Mouse (Mus musculus): ENCODE measurements around the gene Myh14.

Myh14 gene

DNA sequence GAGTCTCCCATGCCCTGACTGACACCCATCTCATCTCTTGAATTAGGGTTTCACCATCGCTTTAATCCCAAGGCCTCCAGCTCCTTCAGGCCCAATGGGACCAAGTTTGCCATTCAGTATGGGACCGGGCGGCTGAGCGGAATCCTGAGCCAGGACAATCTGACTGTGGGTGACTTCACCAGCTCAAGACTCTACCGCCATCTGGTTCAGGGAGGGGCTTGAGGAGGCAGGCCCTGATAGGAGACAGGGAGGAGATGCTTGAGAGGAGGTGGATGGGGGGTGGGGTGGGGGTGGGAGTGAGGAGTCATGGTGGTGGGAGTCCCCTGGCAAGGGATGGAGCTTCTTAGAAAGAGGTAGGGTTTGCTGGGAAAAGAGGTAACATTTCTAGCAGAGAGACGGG, 89.0 kb downstream of the Myh14 start:
- no peak for DNase-seq (ENCODE audit: low read depth, low spot score)

DNA sequence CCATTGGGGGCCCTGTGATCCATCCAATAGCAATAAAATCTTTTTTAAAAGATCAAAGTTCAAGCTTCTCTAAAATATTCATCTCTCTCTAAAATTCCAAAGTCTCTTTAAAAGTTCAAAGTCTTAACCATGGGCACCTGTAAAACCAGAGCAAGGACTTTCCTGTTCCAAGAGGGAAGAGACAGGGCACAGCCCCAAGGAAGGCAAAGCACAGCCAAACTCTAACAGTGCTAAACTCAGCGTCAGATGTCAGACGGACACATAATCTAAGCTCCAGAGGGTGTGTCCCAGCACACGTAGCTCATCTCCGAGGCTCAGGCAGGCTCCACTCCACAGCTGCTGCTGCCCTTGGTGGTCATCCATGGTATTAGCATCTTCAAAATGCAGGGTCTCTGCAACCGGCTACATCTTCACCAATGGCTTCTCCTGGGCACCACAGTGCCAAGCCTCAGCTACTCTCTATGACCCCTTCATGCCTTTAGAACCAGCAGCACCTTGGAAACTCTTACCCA, 94.3 kb downstream of the Myh14 start:
- no peak for DNase-seq (ENCODE audit: low read depth, low spot score)

DNA sequence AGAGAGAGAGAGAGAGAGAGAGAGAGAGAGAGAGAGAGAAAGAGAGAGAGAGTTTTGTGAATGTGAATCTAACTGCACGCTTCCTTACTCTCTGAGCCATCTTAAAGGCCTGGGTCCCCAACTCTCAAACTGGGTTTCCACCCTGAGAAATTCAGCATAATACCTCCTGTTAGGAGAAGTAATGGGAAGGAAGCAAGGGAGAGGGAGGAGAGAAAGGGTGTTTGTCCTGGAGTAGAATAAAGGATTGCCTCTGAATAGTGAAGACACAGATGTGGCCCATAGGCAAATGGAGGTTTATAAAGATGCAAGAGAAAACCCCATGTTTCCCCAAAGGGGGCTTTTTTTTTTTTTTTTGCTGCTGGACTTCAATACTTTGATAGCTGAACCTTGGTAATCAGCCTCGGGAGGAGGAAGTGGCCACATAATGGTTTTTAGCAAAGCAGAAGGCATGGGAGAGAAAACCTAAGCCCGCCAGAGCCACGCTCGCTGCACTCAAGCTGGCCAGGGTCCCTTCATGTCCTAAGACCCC, 97.6 kb downstream of the Myh14 start:
- DNase-seq (ENCODE audit: low read depth, low spot score) = no peak

DNA sequence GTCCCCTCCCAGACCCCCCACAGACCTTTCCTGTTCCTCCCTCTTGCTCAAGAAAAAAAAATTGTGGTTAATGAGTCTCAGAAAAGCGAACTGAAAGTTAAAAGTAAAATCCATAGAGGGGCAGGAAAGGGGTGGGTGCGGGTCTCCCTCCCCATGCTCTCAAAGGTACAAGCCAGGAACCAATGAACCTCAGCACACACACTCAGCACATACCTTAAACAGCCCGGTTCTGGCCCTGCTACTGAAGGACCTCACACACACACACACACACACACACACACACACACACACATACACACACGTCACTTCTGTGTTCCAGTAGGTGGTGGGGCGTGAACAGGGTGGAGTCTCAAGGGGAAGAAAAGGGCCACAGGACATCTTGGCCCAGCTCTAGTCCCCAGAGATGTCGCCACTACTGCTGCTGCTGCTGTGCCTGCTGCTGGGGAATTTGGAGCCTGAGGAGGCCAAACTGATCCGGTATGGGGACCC, 98.4 kb downstream of the Myh14 start, which contains the start of gene Napsa:
Gene Napsa, plus strand, starts transcription at position 168 of the 489 bp plus-strand sequence.
- DNase-seq (ENCODE audit: low read depth, low spot score) = no peak

DNA sequence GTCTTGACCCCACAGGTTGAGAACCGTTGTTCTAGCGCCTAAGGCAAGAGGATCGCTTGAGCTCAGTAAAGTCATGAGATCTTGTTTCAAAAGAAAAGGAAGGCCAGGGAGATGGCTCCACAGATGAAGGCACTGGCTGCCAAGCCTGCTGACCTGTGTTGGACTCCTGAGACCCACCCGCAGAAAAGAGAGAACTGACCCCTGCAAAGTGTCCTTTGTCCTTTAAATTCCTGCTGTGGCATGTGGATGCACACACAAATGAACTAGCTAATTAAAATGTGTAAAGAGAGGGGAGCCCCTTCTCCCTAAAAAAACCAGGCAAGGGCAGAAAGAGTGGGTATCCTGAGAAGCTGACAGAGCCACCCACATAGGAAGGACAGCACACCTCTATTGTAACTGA, 98.8 kb downstream of the Myh14 start:
- DNase-seq (ENCODE audit: low read depth, low spot score) = no peak

DNA sequence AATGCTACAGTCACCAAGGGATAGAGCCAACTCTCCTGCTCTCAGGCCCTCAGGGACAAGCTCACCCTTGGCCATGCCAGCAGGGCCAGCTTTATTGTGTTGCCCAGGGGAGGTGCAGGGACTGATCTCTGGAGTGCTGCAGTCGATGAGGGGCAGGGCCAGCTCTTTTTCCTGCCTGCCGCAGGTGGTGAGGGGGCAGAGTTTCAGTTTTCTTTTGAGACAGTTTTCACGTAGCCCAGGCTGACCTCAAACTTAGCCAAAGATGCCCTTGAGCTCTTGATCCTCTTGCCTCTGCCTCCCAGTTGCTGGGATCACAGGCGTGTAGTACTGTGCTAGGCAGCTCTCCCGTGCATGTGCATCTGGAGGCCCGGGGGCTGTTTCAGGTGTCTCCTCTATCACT, 99.7 kb downstream of the Myh14 start:
- no peak for DNase-seq (ENCODE audit: low read depth, low spot score)

DNA sequence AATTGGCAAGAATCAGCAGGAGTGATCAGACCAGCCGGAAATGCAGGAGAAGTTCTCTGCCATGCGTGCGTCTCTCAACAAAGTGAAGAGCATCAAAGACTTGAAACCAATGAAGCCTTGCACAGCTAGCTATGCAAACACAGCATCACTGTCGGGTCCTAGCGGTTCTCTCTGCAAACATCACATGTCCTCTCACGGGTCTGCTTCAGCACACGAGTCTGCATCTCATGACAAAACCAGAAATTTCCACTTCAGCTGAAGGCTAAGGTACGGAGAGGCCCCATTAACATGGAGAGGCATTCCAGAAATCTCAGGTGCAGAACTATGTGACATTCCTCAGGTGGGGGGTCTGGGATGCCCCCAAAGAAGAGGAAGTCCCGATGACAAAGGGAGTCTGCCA, 101.8 kb downstream of the Myh14 start:
- DNase-seq (ENCODE audit: low read depth, low spot score) = no peak

DNA sequence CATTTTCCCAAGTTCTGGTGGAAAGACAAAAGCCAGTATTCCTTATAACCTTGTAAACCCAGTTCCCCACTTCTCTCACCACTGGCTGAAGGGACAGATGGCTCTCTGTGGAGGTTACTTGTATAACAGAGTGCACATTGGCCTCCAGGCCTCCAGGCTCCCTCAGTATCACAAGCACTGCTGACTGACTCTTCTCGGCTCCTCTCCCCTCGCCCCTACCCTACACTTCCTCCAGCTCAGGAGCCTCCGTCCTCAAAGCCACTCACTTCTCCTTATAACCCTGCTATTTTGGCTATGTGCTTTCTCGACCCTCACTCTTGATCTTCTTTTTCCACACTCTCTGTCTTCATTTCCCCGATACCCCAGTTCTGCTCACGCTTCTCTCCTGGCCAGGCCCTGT, 105.2 kb downstream of the Myh14 start:
- DNase-seq (ENCODE audit: low read depth, low spot score) = no peak

DNA sequence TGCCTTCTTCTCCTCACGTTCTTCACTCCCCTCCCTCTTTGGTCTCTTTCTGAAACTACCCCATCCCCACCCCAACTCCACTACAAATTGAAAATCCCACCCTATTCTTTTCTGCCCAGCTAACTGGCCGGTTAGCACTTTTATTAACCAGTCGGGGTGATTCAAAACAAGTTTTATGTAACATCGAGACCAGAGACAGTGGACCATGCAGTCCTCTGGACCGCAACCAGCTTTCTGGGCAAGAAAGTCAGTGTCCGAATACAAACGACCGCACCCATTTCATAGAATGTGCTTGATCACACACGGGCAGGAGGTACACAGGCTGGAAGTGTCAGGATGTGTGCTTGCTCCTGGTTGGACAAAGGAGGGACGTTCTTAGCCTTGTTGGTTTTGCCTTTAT, 106.2 kb downstream of the Myh14 start:
- DNase-seq (ENCODE audit: low read depth, low spot score) = no peak

DNA sequence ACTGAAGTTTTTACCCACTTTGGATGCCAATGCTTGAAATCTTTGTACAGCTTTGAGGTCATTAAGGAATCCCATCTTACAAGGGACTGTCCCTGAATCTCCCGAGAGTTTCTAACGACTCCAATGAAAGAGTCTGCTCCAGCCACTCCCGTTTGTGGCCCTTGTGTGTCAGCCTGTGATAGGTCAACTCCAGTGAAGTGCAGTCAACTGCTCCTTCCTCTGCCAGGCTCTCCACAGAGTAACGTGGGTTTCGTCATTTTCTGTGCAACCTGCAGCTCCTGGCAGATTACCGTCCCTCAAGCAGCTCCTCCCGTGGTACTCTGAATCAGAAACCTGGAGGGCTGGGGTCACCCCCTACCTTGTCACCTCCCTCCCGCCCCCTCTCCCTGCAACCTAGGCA, 107.4 kb downstream of the Myh14 start:
- no peak for DNase-seq (ENCODE audit: low read depth, low spot score)

DNA sequence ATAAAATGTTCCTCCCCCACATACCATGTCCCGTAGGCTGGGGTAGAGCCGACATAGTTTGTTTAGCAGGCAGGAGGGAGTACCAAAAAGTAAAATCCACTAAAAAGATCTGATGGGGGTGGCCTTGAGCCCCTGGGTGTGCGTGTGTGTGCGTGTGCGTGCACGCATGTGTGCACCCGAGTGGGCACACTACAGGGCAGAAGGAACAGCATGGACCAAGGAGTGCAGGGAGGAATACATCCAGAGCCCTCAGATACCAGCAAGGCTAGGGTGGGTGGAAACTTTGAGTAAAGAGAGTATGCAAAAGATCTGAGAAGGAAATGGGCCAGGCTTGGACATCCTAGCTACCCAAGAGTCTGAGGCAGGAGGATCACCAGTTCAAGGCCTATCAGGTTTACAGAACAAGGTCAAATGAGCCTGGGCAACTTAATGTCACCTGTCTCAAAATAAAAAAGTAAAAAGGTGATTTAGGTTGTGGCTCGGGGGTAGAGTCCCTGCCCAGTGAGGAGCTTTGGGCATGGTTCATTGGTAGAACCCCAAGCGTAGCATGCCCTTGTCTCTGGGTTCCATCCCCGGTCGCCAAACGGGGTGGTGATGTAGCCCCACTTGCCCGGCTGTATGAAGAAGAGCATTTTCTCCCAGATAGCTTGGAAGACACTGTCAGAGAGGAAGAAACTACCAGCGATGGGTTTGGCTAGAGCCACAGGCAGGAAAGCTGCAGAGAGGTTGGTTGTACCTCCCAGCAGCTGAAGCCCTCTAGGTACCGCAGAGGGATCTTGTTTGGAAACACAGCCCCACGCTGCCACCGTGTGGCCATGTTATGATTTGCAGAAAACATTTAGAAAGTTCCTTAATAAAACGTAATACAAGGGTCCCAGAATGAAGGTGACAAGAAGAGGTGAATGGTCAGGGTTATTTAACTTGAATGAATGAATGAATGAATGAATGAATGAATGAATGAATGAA, 109.9 kb downstream of the Myh14 start:
- DNase-seq (ENCODE audit: low read depth, low spot score) = peak; percentile 89

DNA sequence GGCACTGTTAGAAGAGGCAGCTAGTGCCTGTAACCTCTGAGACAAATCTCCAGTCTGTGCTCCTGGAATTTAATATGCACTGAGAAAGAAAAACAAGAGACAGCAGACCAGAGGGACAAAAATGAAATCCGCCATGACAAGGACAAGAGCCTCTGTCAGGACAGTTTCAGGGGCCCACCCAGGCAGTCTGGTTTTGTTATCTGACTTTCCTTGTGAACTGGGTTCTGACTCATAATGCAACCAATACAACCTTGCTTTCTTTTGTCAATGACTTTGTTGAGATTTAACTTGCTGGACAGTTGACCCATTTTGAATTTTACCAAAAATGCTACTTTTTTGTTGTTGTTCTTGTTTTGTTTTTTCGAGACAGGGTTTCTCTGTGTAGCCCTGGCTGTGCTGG, 113.0 kb downstream of the Myh14 start:
- DNase-seq (ENCODE audit: low read depth, low spot score) = no peak

All from forelimb bud, embryonic 11.5 days (tissue).